Mouse (Mus musculus) ES-Bruce4 (cell line): ENCODE data around the gene Kif20b. TPM values are rescaled to one million over a fixed set of nuclear protein-coding genes. Genes with fewer than 3 reads are reported as not detected.

Experiments
- H3K27ac ChIP-seq: 2 replicates; pipeline ENCODE4 v1.5.1; 2012; ENCODE audit warnings: low read length, inconsistent platforms; ENCODE audit not compliant: insufficient read depth
- H3K27me3 ChIP-seq: 2 replicates; pipeline ENCODE4 v1.6.1; 2012; ENCODE audit warnings: mild to moderate bottlenecking, low read length, inconsistent platforms; ENCODE audit not compliant: control insufficient read depth, poor library complexity, insufficient read depth, severe bottlenecking
- H3K36me3 ChIP-seq: 2 replicates; pipeline ENCODE4 v1.6.1; 2012; ENCODE audit warnings: inconsistent platforms, mild to moderate bottlenecking, low read length, moderate library complexity; ENCODE audit not compliant: control insufficient read depth, poor library complexity, insufficient read depth, severe bottlenecking
- H3K4me1 ChIP-seq: one replicate; pipeline ENCODE4 v1.8.1; 2011; ENCODE audit warnings: low read length; ENCODE audit not compliant: control insufficient read depth, insufficient read depth
- H3K4me3 ChIP-seq: 2 replicates; pipeline ENCODE4 v1.5.1; 2011; ENCODE audit warnings: low read depth, mild to moderate bottlenecking, low read length
- H3K9ac ChIP-seq: 2 replicates; pipeline ENCODE4 v1.6.1; 2012; ENCODE audit warnings: low read depth, mild to moderate bottlenecking, inconsistent platforms; ENCODE audit not compliant: poor library complexity, severe bottlenecking
- H3K9me3 ChIP-seq: replicated peaks from 2 replicates; pipeline ENCODE4 v1.6.1; 2012; ENCODE audit warnings: mild to moderate bottlenecking, low read length, inconsistent platforms; ENCODE audit not compliant: control insufficient read depth, poor library complexity, insufficient read depth, severe bottlenecking
- CTCF ChIP-seq: IDR thresholded peaks from one replicate; pipeline ENCODE4 v1.8.1; 2011; ENCODE audit warnings: low read depth, low read length
- EP300 ChIP-seq: IDR thresholded peaks from 2 replicates; pipeline ENCODE4 v1.6.1; 2011; ENCODE audit warnings: low read depth, low read length; ENCODE audit not compliant: insufficient read depth
- POLR2A ChIP-seq: IDR thresholded peaks from one replicate; pipeline ENCODE4 v1.8.1; 2011; ENCODE audit warnings: low read length; ENCODE audit not compliant: insufficient read depth
- polyA plus RNA-seq: library from polyadenylated mRNA; stranded (reverse); fragments of >200 nt; gene quantifications from 2 replicates; pipeline ENCODE4 v1.2.4, GENCODE M21; 2011; ENCODE audit warnings: low read depth; ENCODE audit not compliant: missing spikeins, insufficient read depth, insufficient read length

Kif20b gene
- polyA plus RNA-seq, 1 experiment = 144 TPM

- H3K9ac ChIP-seq = no peak overlapping the region
- no peak overlapping the region for H3K4me3 ChIP-seq
- TF ChIP-seq CTCF (peak; percentile 1), EP300 (no peak)
- no peaks in the 10 kb centered on the region for H3K36me3 ChIP-seq
- H3K4me1 ChIP-seq = no peaks in the 10 kb centered on the region
- no peak overlapping the region for H3K27ac ChIP-seq
- H3K9me3 ChIP-seq = no peaks in the 10 kb centered on the region
- no peaks in the 10 kb centered on the region for H3K27me3 ChIP-seq
Observed at GRCm38 (mm10) chr19:34992969-34993527, 70.9 kb downstream of the Kif20b start.

DNA sequence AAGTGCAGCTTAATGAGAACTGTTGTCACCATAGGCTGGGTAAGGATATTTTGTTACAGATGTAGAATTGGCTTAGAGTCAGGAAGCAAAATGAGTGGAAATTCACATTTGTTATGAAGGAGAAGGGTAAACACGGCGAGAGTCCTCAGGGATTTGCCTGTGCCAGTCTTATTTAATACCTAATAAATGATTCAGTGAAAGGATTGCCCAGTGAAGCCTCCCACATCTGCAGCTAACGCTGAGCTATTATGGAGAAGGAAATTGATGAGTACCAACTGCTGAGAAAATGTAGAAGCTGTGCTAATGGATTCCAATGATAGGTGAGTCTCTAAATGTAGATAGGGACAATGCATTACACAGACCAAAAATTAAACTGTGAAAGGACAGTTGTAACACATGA, 92.9 kb downstream of the Kif20b start:
- H3K27ac ChIP-seq = no peak overlapping the region
- TF ChIP-seq EP300 (no peak), POLR2A (no peak), CTCF (no peak)
- no peaks in the 10 kb centered on the region for H3K9me3 ChIP-seq
- H3K36me3 ChIP-seq = no peaks in the 10 kb centered on the region
- H3K27me3 ChIP-seq = no peaks in the 10 kb centered on the region
- H3K4me3 ChIP-seq = no peak overlapping the region
- no peak overlapping the region for H3K9ac ChIP-seq
- H3K4me1 ChIP-seq = no peaks in the 10 kb centered on the region

- no peaks in the 10 kb centered on the region for H3K36me3 ChIP-seq
- TF ChIP-seq CTCF (no peak), POLR2A (no peak), EP300 (no peak)
Observed at GRCm38 (mm10) chr19:35017474-35018208, 95.5 kb downstream of the Kif20b start.

GRCm38 (mm10) chr19:35018209-35018581, 96.0 kb downstream of the Kif20b start:
- no peak overlapping the region for H3K27ac ChIP-seq
- no peak overlapping the region for H3K4me3 ChIP-seq
- no peaks in the 10 kb centered on the region for H3K4me1 ChIP-seq
- H3K9me3 ChIP-seq = no peaks in the 10 kb centered on the region
- no peak overlapping the region for H3K9ac ChIP-seq
- no peak for TF ChIP-seq CTCF
- no peak for TF ChIP-seq POLR2A
- TF ChIP-seq EP300 = no peak
- no peaks in the 10 kb centered on the region for H3K36me3 ChIP-seq
- no peaks in the 10 kb centered on the region for H3K27me3 ChIP-seq

More at GRCm38 (mm10) chr19:35017474-35018208, 95.5 kb downstream of the Kif20b start:
- Histone ChIP-seq H3K27me3 (no peaks in the 10 kb centered on the region), H3K4me3 (no peak overlapping the region), H3K27ac (no peak overlapping the region), H3K4me1 (no peaks in the 10 kb centered on the region), H3K9ac (no peak overlapping the region), H3K9me3 (no peaks in the 10 kb centered on the region)

Other genes starting within 250 kb of the Kif20b start
- 0.68 and 1.2 TPM in 2 replicates for gene Slc16a12, start 175.1 kb upstream of the Kif20b start, polyA plus RNA-seq
- 7.4 and 8.7 TPM in 2 replicates for gene Pank1, start 42.9 kb upstream of the Kif20b start, polyA plus RNA-seq